Mouse (Mus musculus): ENCODE data around the gene Zdhhc20. TPM values are rescaled to one million over a fixed set of nuclear protein-coding genes. Genes with fewer than 3 reads are reported as not detected.
"Not testable (repeated sequence)": the region's sequence is repeated elsewhere in the genome, so short reads cannot be mapped to it uniquely, and the experiment has no call there.

Zdhhc20 gene
- total RNA-seq, 2 experiments from 2014 or later, result 35.2 to 37.4 TPM

DNA sequence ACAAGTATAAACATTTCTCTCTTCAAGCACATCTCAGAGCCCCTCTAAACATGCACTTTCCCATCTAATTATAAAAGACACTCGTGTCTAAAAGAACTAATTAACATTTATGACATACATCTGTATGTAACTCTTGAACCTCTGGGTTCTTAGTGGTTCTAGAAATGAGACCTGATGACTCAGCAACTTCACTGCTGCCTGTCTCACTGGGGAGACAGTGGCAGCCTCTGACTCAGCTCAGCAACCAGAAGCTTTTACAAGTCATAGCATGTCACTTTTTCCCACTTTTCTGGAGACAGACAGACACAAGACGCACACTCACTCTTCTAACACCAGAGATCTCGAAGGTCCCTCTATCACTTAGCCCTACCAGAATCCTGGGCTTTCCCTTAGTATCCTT is 39.7 kb downstream of the Zdhhc20 start:
- TF ChIP-seq CTCF (IDR thresholded peaks at IDR 0.05), result no peak
- no peak overlapping the region for H3K4me3 ChIP-seq
- DNase-seq (ENCODE audit: extremely low spot score in 1 of 2, low spot score in 2 of 2), result no peak
- H3K27ac ChIP-seq, result no peak overlapping the region
- intact Hi-C loops (cut with DNase I), result no loop called here

DNA sequence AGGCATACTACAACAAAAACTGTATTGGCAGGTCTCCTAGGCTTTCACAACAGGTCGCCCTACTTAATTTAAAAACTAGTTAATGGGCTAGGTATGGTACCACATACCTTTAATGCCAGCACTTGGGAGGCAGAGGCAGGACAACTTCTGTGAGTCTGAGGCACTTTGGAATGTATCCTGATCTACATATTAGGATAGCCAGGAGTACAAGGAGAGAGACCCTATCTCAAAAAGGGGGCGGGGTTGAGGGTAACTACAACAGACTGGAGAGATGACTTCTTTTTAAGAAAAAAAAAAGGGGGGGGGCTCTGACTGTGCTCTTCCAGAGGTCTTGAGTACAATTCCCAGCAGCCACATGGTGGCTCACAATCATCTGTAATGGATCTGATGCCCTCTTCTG is 41.4 kb downstream of the Zdhhc20 start:
- no peak overlapping the region for H3K4me3 ChIP-seq
- no peak; the same call in 1 of the 2 replicates for TF ChIP-seq CTCF (IDR thresholded peaks at IDR 0.05)
- intact Hi-C loops (cut with DNase I), result no loop called here
- no peak overlapping the region for H3K27ac ChIP-seq
- no peak for DNase-seq (ENCODE audit: extremely low spot score in 1 of 2, low spot score in 2 of 2)

DNA sequence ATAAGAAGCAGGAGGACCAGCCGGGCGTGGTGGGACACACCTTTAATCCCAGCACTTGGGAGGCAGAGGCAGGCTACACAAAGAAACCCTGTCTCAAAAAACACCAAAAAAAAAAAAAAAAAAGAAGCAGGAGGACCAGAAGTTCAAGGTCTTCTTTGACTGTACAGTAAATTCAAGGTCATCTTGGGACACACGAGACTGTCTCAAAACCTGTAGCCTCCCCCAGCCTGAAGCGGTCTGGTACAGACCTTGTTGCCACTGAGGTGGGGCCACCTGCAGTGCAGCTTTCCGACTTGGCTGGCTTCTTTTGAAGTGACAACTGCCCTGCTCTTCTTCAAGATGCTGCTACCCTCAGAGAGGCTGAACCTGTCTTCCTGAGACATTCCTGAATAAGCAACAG is 42.0 kb downstream of the Zdhhc20 start:
- DNase-seq (ENCODE audit: extremely low spot score in 1 of 2, low spot score in 2 of 2); H3K4me3 ChIP-seq; H3K27ac ChIP-seq; intact Hi-C loops (cut with DNase I): not testable (repeated sequence)

- H3K4me3 ChIP-seq, result no peak overlapping the region
- H3K27ac ChIP-seq, result no peak overlapping the region
- no peak for TF ChIP-seq CTCF (IDR thresholded peaks at IDR 0.05)
- intact Hi-C loops (cut with DNase I), result no loop called here
- no peak for DNase-seq (ENCODE audit: extremely low spot score in 1 of 2, low spot score in 2 of 2)
Measured at GRCm38 (mm10) chr14:57844535-57844934, 45.5 kb downstream of the Zdhhc20 start.

DNA sequence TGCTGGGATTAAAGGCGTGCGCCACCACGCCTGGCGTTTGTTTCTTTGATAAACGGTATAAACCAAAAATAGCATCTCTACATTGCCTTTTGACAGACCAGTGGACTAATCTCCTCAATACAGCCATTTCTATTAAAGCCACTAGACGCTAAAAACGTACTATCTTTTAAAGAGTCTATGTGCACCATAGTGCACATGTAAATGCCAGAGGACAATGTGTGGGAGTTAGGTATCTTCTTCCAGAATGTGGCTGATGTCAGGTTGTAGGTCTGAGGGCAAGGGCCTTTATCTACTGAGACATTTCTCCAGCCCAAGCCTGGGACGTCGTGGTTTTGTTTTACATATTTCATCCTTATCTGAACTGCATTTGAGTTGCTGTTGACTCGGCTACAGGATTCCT is 54.9 kb downstream of the Zdhhc20 start:
- intact Hi-C loops (cut with DNase I), result no loop called here
- no peak for TF ChIP-seq CTCF (IDR thresholded peaks at IDR 0.05)
- Histone ChIP-seq H3K4me3 (no peak overlapping the region), H3K27ac (no peak overlapping the region)
- DNase-seq (ENCODE audit: extremely low spot score in 1 of 2, low spot score in 2 of 2), result no peak

DNA sequence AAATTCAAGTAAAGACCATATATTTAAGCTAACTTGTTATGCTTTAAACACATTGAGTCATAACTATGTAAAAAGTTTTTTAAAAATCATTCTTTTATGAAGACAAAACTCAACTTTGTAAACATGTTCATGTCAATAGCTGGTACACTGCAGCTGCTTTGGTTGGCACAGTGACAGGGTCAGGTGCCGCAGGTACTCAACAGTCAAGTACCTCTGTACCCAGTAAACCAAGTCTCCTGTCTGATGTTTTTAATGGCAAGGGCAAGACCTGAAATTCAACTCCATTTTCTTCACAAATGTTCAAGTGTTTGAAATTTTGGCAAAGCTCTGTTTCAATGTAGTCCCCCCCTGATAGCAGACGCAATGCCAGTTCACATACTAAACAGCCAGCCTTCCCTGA is 56.5 kb downstream of the Zdhhc20 start:
- DNase-seq (ENCODE audit: extremely low spot score in 1 of 2, low spot score in 2 of 2), result no peak
- no peak overlapping the region for H3K27ac ChIP-seq
- no peak for TF ChIP-seq CTCF (IDR thresholded peaks at IDR 0.05)
- intact Hi-C loops (cut with DNase I), result no loop called here
- no peak overlapping the region for H3K4me3 ChIP-seq

DNA sequence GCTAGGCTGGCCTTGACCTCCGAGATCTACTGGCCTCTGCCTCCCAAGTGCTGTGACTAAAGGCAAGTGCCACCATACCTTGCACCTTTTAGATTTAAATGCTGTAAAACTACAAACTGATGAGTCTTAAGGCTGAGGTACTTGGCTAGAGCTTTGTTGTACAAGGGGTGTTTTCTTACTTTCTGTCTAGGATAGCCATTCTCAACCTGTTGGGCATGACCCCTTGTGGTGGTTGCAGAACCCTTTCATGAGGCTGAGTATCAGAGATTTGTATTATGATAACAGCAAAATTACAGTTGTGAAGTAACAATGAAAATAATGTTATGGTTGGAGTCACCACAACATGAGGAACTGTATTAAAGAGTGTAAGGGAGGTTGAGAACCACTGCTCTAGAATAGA is 62.8 kb downstream of the Zdhhc20 start:
- no peak; the same call in 1 of the 2 replicates for TF ChIP-seq CTCF (IDR thresholded peaks at IDR 0.05)
- Histone ChIP-seq H3K4me3 (peak overlapping the region; percentile 81), H3K27ac (no peak overlapping the region)
- intact Hi-C loops (cut with DNase I), result loop anchor here (2.0 to 10.0 kb wide), 2 partner anchors 28 to 142 kb away; partner anchors contain the start of gene Sap18
- no peak for DNase-seq (ENCODE audit: extremely low spot score in 1 of 2, low spot score in 2 of 2)

- peak within 1 kb of the TSS; percentile 81 for H3K4me3 ChIP-seq
- TF ChIP-seq CTCF (IDR thresholded peaks at IDR 0.05), result no peak
- intact Hi-C loops (cut with DNase I), result loop anchor here (1.0 to 10.0 kb wide), 4 partner anchors 27 to 141 kb away; partner anchors contain the start of genes Gm49361 and Sap18
- H3K27ac ChIP-seq, result peak within 1 kb of the TSS; percentile 90
- peak; percentile 88 to 90 for DNase-seq (ENCODE audit: extremely low spot score in 1 of 2, low spot score in 2 of 2)
Measured at GRCm38 (mm10) chr14:57825788-57826751, 64.0 kb downstream of the Zdhhc20 start, which contains the start of the genes Ska3 and Mrpl57. Gene Ska3, minus strand, starts transcription at chr14:57826185. Gene Mrpl57, plus strand, starts transcription at chr14:57826234.

DNA sequence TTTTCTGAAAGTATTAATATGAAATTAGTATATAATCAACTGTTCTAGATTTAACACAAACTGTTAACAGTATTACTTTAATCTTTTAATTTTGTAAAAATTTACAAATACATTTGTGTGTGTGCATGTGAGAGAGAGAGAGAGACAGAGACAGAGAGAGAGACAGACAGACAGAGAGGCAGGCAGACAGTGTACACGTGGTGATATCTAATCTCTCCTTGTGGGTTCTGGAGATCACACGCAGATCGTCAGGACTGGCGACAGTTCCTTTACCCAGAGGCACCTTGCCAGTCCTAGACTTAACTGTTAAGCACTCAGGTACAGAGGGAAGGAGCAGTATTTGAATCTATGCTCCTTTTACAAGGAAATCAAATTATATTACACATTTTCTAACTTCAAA is 69.2 kb downstream of the Zdhhc20 start:
- TF ChIP-seq CTCF (IDR thresholded peaks at IDR 0.05), result no peak
- intact Hi-C loops (cut with DNase I), result loop anchor here (10.0 kb wide), 1 partner anchor 136 kb away; no protein-coding TSS in a partner anchor
- no peak for DNase-seq (ENCODE audit: extremely low spot score in 1 of 2, low spot score in 2 of 2)
- Histone ChIP-seq H3K4me3 (no peak overlapping the region), H3K27ac (no peak overlapping the region)

DNA sequence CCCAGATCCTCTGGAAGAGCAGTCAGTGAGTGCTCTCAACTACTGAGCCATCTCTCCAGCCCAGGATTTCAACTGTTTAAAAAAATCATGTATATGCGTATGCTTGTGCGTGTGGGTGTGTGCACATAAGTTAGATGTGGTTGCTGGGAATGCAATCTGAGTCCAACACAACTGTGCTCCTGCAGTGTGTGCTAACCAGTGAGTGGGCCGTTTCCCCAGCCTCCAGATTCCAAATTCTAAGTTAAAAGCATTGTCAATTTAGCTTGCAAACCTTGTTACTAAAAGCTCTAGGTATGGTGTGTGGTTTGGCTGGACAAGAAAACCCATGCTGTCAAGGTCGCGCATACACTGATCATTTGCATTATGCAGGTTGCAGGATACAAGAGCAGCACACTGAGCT is 78.2 kb downstream of the Zdhhc20 start:
- no peak for DNase-seq (ENCODE audit: extremely low spot score in 1 of 2, low spot score in 2 of 2)
- no peak overlapping the region for H3K4me3 ChIP-seq
- intact Hi-C loops (cut with DNase I), result no loop called here
- no peak for TF ChIP-seq CTCF (IDR thresholded peaks at IDR 0.05)
- no peak overlapping the region for H3K27ac ChIP-seq

GRCm38 (mm10) chr14:57810886-57811285 is 79.2 kb downstream of the Zdhhc20 start:
- Histone ChIP-seq H3K27ac (no peak overlapping the region), H3K4me3 (no peak overlapping the region)
- no peak for DNase-seq (ENCODE audit: extremely low spot score in 1 of 2, low spot score in 2 of 2)
- TF ChIP-seq CTCF (IDR thresholded peaks at IDR 0.05), result no peak
- intact Hi-C loops (cut with DNase I), result no loop called here

GRCm38 (mm10) chr14:57808558-57808957 is 81.5 kb downstream of the Zdhhc20 start:
- intact Hi-C loops (cut with DNase I), result no loop called here
- Histone ChIP-seq H3K4me3 (no peak overlapping the region), H3K27ac (no peak overlapping the region)
- no peak for DNase-seq (ENCODE audit: extremely low spot score in 1 of 2, low spot score in 2 of 2)
- peak; percentile 46 for TF ChIP-seq CTCF (IDR thresholded peaks at IDR 0.05)
